Mouse (Mus musculus) midbrain, embryonic 16.5 days (tissue): ENCODE measurements around the gene Dock6. TPM values are rescaled to one million over a fixed set of nuclear protein-coding genes. Genes with fewer than 3 reads are reported as not detected.
"Not testable (repeated sequence)": the region's sequence is repeated elsewhere in the genome, so short reads cannot be mapped to it uniquely, and the experiment has no call there.

Experiments used
- ATAC-seq: fragments of 200-750 bp; cut with Nextera tagmentation; 2 replicates; pipeline ENCODE4 v1.8.0; 2017; ENCODE audit warnings: moderate TSS enrichment
- H3K27ac ChIP-seq: fragments of 300-500 bp; sonication (generic); 2 replicates; pipeline ENCODE4 v1.5.1; 2014; ENCODE audit warnings: mild to moderate bottlenecking, low read length, mixed read lengths
- H3K27me3 ChIP-seq: fragments of 300-500 bp; sonication (generic); 2 replicates; pipeline ENCODE4 v1.6.1; 2014; ENCODE audit warnings: low read depth, low read length, mixed read lengths; ENCODE audit not compliant: control insufficient read depth, insufficient read depth
- H3K36me3 ChIP-seq: fragments of 300-500 bp; sonication (generic); 2 replicates; pipeline ENCODE4 v1.6.1; 2014; ENCODE audit warnings: mild to moderate bottlenecking, low read length, moderate library complexity, mixed read lengths; ENCODE audit not compliant: control insufficient read depth, insufficient read depth
- H3K4me1 ChIP-seq: fragments of 300-500 bp; sonication (generic); 2 replicates; pipeline ENCODE4 v1.6.1; 2014; ENCODE audit warnings: mild to moderate bottlenecking, low read length, mixed read lengths; ENCODE audit not compliant: control insufficient read depth, insufficient read depth
- H3K4me2 ChIP-seq: fragments of 300-500 bp; sonication (generic); 2 replicates; pipeline ENCODE4 v1.6.1; 2014; ENCODE audit warnings: mild to moderate bottlenecking, low read length, mixed read lengths
- H3K4me3 ChIP-seq: fragments of 300-500 bp; sonication (generic); 2 replicates; pipeline ENCODE4 v1.5.1; 2014; ENCODE audit warnings: low read depth, mild to moderate bottlenecking, low read length, moderate library complexity, mixed read lengths
- H3K9ac ChIP-seq: fragments of 300-500 bp; sonication (generic); 2 replicates; pipeline ENCODE4 v1.6.1; 2014; ENCODE audit warnings: low read depth, low read length, mixed read lengths
- H3K9me3 ChIP-seq: fragments of 300-500 bp; sonication (generic); replicated peaks from 2 replicates; pipeline ENCODE4 v1.6.1; 2014; ENCODE audit warnings: mild to moderate bottlenecking, low read length, mixed read lengths; ENCODE audit not compliant: control insufficient read depth, poor library complexity, severe bottlenecking
- WGBS: fragments of 180-500 bp; shearing (Covaris S2); extraction: QIAGEN DNeasy Blood & Tissue Kit; methylation state at CpG from one replicate; pipeline ENCODE4 v1.1.7; 2014; 5-methylcytosine and 5-hydroxymethylcytosine counted together
- polyA plus RNA-seq: library from polyadenylated mRNA; unstranded; fragments of >200 nt; fragmentation: Nextera tagmentation; extraction: Ambion mirVana; gene quantifications from 2 replicates; pipeline ENCODE4 v1.2.1, GENCODE M21; 2015

The Dock6 gene
- polyA plus RNA-seq, 1 experiment from 2014 or later, result 13.4 TPM

DNA sequence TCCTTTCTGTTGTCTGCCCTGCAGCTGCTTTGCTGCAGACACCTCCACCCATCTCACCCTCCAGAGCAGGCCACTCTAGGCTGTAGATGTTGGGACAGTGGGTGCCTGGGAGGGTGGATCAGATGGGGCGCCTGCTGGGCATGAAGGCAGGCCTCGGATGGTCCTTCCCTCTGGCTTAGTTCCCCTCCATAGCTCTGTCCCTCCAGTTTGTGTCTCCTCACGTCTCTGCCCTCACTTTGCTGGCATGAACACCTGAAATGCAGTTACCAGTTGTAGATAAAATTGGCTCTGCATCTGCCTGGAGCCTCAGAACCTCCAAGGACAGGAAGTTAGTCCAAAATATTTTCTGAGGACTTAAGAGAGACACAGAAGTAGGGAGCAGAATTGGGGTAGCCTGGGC, 55.5 kb downstream of the Dock6 start:
- H3K9me3 ChIP-seq, result no peaks in the 10 kb centered on the region
- 80% methylated on average over 3 of the region's 3 CpGs for WGBS
- H3K4me1 ChIP-seq, result peaks cover 4% of the 10 kb centered on the region
- 0 out of 2 replicates have a peak, but pooled peaks cover 3% of the 10 kb centered on the region for H3K27me3 ChIP-seq
- no peak for ATAC-seq
- H3K36me3 ChIP-seq, result no peaks in the 10 kb centered on the region
- no peak overlapping the region for H3K27ac ChIP-seq
- H3K4me2 ChIP-seq, result no peak overlapping the region
- H3K4me3 ChIP-seq, result no peak overlapping the region
- no peak overlapping the region for H3K9ac ChIP-seq

DNA sequence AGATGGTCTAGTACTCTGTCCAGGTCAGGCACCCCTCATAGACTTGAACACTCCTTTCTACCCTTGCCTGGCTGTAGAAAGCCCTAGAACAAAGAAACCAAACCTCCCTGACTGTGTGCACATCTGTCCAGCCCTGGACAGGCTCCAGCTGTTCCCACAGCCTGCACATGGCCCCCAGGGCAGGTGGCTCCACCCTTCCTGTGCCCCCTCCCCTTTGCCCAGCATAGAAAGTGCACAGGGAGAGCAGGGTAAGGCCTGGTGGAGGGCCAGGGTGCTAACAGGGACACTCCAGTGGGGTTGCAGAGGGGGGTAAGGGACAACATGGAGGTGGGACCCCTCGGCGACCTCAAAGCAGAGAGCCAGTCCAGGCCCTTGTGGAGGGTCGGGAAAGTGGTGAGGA, 56.2 kb downstream of the Dock6 start:
- H3K27me3 ChIP-seq, result 0 out of 2 replicates have a peak, but pooled peaks cover 3% of the 10 kb centered on the region
- no peak overlapping the region for H3K9ac ChIP-seq
- no peak overlapping the region for H3K4me3 ChIP-seq
- H3K4me2 ChIP-seq, result no peak overlapping the region
- H3K27ac ChIP-seq, result no peak overlapping the region
- no peaks in the 10 kb centered on the region for H3K36me3 ChIP-seq
- peaks cover 4% of the 10 kb centered on the region for H3K4me1 ChIP-seq
- no peaks in the 10 kb centered on the region for H3K9me3 ChIP-seq
- 74% methylated on average over 3 of the region's 3 CpGs for WGBS
- ATAC-seq, result no peak

DNA sequence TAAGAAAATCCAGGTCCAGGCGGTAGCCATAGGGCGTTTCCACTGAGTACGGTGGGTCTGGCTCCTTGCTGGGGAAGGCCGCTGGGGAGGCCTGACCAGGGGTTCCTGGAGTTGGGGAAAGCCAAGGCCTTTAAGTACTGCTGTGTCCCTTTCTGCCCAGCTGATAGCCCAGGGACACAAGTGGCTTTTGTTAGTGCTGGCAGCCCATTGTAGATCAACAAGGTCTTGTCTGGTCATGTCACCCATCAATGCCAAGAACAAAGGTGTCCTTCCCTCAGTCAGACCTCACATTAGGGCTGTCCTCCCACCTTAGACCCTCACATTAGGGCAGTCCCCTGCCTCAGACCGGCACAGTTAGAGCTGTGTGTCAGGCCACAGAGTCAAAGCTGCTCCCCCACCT, 56.9 kb downstream of the Dock6 start:
- 0 out of 2 replicates have a peak, but pooled peaks cover 3% of the 10 kb centered on the region for H3K27me3 ChIP-seq
- no peak for ATAC-seq
- H3K9me3 ChIP-seq, result no peaks in the 10 kb centered on the region
- 84% methylated on average over 5 of the region's 5 CpGs for WGBS
- no peak overlapping the region for H3K27ac ChIP-seq
- H3K4me2 ChIP-seq, result no peak overlapping the region
- no peak overlapping the region for H3K4me3 ChIP-seq
- no peak overlapping the region for H3K9ac ChIP-seq
- peaks cover 4% of the 10 kb centered on the region for H3K4me1 ChIP-seq
- no peaks in the 10 kb centered on the region for H3K36me3 ChIP-seq

DNA sequence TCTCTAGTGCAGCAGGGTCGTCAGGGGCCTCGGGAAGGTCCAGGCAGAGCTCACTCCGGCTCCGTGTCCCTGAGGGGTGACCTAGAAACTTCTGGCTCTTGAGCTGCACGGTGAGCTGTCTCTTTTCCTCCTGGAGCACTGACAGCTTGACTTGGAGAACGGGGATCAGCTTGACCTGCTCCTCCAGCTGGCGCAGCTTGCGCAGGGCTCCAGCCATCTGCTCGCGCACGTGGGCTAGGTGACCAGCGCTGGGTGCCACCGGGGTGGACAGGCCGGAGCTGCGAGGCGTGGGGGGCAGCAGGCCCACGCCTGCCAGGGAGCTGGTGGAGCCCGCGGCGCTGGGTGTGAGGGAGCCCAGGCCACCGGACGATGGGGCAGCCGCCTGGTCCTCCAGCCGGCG, 57.5 kb downstream of the Dock6 start:
- no peak for ATAC-seq
- Histone ChIP-seq H3K4me1 (peaks cover 4% of the 10 kb centered on the region), H3K27me3 (0 out of 2 replicates have a peak, but pooled peaks cover 3% of the 10 kb centered on the region), H3K9ac (no peak overlapping the region), H3K27ac (no peak overlapping the region), H3K4me3 (no peak overlapping the region), H3K36me3 (no peaks in the 10 kb centered on the region), H3K9me3 (no peaks in the 10 kb centered on the region), H3K4me2 (no peak overlapping the region)
- 98% methylated on average over 21 of the region's 25 CpGs for WGBS

DNA sequence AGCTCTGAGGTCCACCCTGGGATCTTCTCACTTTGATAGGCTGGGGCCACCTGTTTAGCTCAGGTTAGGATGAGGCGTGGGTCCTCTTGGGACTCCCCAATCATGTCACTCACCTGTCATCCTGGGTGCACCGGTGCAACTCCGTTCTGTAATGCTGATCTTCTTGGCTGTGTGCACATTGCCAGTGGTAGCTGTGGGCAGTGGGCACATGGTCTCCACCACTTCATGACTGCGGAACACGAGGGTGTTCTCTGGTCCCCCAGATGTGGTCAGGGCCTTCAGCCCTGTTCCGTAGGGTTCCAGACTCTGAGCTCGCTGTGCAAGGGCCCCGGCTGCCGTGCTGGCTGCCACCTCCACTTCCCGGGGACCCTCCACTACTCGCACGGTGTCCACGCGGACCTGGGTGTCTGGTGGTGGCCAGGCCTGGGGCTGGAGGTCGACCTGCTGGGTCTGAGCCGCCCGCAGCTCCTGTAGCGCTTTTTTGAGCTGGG, 58.0 kb downstream of the Dock6 start:
- H3K27me3 ChIP-seq, result 0 out of 2 replicates have a peak, but pooled peaks cover 3% of the 10 kb centered on the region
- no peak overlapping the region for H3K4me2 ChIP-seq
- no peak overlapping the region for H3K4me3 ChIP-seq
- no peak for ATAC-seq
- no peak overlapping the region for H3K9ac ChIP-seq
- no peak overlapping the region for H3K27ac ChIP-seq
- peaks cover 4% of the 10 kb centered on the region for H3K4me1 ChIP-seq
- no peaks in the 10 kb centered on the region for H3K36me3 ChIP-seq
- 96% methylated on average over 18 of the region's 18 CpGs for WGBS
- no peaks in the 10 kb centered on the region for H3K9me3 ChIP-seq

DNA sequence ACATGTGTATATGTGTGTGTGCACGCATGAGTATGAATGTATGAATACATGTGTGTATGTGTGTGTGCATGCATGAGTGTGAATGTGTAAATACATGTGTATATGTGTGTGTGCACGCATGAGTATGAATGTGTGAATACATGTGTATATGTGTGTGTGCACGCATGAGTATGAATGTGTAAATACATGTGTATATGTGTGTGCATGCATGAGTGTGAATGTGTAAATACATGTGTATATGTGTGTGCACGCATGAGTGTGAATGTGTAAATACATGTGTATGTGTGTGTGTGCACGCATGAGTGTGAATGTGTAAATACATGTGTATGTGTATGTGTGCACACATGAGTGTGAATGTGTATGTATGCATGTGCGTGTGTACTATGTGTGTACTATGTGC, 58.9 kb downstream of the Dock6 start:
- not testable (repeated sequence) for H3K27me3 ChIP-seq, H3K27ac ChIP-seq, H3K4me1 ChIP-seq, H3K4me2 ChIP-seq, ATAC-seq, H3K36me3 ChIP-seq, H3K9me3 ChIP-seq, H3K9ac ChIP-seq, H3K4me3 ChIP-seq
- WGBS, result 96% methylated on average over 6 of the region's 6 CpGs

DNA sequence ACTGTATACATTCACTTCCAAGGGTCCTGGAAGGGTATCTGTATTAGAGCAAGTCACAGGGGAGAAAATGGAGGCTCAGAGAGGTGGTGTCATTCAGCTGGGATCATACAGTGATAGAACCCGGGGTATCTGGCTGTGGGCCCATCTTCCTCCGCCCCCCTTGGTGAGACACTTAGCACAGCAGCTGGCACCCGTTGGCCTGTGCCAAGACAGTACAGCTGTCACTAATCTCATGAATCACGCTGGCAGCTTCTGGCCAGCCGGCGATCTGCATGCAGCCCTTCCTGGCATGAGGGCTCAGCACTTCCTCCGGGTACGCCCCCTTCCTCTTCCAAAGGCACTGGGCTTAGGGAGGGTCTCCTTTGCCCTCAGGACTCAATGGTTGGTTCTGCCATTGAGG, 59.8 kb downstream of the Dock6 start:
- Histone ChIP-seq H3K4me2 (no peak overlapping the region), H3K9me3 (no peaks in the 10 kb centered on the region), H3K27me3 (no peaks in the 10 kb centered on the region), H3K4me3 (no peak overlapping the region), H3K9ac (no peak overlapping the region), H3K4me1 (no peaks in the 10 kb centered on the region), H3K36me3 (no peaks in the 10 kb centered on the region), H3K27ac (no peak overlapping the region)
- ATAC-seq, result peak; percentile 59; the same call in 1 of the 2 replicates
- 66% methylated on average over 8 of the region's 8 CpGs for WGBS

DNA sequence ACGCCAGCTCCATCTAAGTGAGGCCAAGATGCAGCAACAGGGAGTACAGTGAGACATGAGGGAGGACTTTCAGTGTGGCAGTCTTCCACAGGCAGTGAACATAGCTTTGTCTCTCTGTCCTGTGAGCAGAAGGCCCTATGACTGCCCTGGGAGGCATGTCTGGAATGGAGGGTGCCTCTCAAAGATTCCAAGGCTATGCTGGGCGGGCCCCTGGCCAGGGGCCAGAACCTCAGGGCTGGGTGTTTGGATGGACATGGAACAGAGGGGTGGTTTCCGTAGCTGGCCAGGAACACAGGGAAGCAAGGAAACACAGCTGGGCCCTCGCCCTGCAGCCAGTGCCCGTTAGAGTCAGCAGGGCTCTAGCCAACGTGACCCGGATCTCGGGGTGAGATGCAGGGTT, 60.6 kb downstream of the Dock6 start:
- H3K36me3 ChIP-seq, result no peaks in the 10 kb centered on the region
- no peak overlapping the region for H3K4me2 ChIP-seq
- no peak overlapping the region for H3K4me3 ChIP-seq
- no peaks in the 10 kb centered on the region for H3K27me3 ChIP-seq
- H3K27ac ChIP-seq, result no peak overlapping the region
- no peaks in the 10 kb centered on the region for H3K4me1 ChIP-seq
- H3K9me3 ChIP-seq, result no peaks in the 10 kb centered on the region
- ATAC-seq, result no peak
- 81% methylated on average over 8 of the region's 8 CpGs for WGBS
- no peak overlapping the region for H3K9ac ChIP-seq

DNA sequence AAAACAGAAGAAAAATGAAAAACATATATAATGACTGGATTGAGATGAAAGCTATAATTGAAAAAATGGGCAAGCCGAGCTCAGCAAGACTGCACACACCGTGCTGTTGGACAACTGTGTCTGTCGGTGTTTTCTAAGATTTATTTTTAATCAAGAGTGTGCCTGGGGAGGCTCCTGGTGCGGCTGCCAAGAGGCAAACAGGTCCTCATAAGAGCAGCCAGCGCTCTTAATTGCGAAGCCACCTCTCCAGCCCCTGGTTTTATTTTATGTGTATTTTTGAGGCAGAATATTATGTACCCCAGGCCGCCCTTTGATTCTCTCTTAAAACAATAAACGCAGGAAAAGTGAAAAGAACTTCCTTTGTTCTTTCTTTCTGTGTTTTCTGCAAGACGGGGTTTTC, 64.2 kb downstream of the Dock6 start:
- Histone ChIP-seq H3K4me3 (no peak overlapping the region), H3K9me3 (no peaks in the 10 kb centered on the region), H3K4me1 (no peaks in the 10 kb centered on the region), H3K27me3 (no peaks in the 10 kb centered on the region), H3K27ac (no peak overlapping the region), H3K4me2 (no peak overlapping the region), H3K9ac (no peak overlapping the region), H3K36me3 (no peaks in the 10 kb centered on the region)
- ATAC-seq, result no peak
- WGBS, result 79% methylated on average over 9 of the region's 9 CpGs
